Mouse (Mus musculus): ENCODE measurements around the gene Wnk2. TPM values are rescaled to one million over a fixed set of nuclear protein-coding genes. Genes with fewer than 3 reads are reported as not detected.

The Wnk2 gene
- polyA plus RNA-seq, 1 experiment, result not detected

DNA sequence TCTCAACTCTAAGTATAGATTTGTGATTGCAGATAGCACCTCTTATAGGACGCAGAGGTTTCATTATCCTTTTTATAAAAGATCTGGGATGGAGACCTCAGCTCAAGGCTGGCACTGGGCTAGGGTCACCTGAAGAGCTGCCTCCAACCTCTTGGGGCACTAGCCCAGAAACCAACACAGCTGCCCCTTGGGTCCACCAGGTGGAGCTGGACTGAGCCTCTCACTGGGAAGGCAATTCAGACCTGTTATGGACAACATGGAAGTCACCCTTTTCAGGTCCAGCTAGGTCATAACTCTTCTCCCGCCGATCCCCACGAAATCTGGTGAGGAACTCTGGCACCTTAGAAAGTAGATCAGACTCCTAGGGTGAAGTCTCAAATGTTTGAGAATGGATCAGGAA, 89.3 kb downstream of the Wnk2 start:
- TF ChIP-seq GATA1 (IDR thresholded peaks at IDR 0.05; ENCODE audit: low read length), result no peak

DNA sequence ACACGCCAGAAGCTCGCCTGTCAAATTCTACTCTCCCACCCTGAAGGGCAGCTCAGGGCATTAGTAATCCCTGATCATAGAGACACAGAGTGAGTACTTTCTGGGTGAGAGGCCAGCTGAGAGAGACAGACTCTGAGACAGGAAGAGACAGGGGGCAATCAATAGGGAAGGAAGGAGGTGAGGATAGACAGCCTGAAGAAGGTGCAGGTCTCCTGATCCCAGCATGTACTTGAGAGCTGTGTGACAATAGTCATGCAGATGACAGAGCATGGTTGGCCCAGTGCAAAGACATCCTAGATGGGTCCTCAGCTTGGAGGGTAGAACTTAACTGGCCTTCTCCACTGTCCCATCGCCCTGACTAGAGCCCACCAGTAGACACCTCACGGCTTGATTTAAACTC, 91.5 kb downstream of the Wnk2 start:
- no peak for TF ChIP-seq GATA1 (IDR thresholded peaks at IDR 0.05; ENCODE audit: low read length)

DNA sequence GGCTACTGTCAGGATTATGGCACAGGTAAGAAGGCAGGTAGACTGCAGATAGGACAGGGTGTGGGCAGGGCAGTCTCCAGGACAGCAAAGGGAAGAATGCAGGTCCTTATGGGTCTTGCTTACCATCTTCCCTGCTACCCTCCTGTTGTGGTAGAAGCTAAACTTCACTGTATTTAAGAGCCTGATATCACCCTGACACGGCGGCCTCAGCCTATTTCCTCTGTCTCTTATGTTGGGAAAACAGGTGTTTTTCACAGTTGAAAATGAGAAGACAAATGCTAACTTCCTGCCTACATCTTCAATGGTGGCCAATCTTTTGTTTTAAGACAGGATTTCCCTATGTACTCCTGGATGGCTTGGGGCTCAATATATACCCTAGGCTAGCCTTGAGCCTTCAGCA, 94.5 kb downstream of the Wnk2 start:
- TF ChIP-seq GATA1 (IDR thresholded peaks at IDR 0.05; ENCODE audit: low read length), result no peak

DNA sequence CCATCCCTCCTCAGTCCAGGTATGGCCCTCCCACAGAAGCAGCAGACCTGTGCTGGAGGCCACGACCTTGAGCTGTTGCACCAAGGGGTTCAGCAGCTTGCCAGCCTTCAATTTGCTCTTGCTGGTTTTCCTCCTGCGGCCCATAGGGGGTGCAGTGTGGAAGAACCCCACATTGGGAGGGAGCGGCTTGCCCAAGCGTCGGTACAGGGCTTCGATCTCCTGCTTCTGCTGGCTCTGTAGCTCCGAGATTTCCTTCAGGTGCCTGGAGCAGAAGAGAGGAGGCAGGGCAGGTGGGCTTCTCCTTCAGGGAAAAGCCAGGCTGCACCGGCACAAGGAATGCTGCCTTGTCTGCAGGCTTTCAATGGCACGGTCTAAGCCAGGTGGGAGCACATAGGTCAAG, 95.3 kb downstream of the Wnk2 start:
- no peak for TF ChIP-seq GATA1 (IDR thresholded peaks at IDR 0.05; ENCODE audit: low read length)

DNA sequence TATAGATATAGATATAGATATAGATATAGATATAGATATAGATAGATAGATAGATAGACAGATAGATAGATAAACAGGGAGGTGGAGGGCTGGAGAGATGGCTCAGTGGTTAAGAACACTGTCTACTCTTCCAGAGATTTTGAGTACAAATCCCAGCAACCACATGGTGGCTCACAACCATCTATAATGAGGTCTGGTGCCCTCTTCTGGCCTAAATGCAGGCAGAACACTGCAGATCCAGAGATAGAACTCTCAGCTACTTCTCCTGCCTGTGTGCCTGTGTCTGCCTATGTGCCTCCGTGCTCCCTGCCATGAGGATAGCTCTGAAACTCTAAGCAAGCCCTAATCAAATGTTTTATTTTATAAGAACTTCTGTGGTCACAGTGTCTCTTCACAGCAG, 100.4 kb downstream of the Wnk2 start:
- no peak for TF ChIP-seq GATA1 (IDR thresholded peaks at IDR 0.05; ENCODE audit: low read length)

DNA sequence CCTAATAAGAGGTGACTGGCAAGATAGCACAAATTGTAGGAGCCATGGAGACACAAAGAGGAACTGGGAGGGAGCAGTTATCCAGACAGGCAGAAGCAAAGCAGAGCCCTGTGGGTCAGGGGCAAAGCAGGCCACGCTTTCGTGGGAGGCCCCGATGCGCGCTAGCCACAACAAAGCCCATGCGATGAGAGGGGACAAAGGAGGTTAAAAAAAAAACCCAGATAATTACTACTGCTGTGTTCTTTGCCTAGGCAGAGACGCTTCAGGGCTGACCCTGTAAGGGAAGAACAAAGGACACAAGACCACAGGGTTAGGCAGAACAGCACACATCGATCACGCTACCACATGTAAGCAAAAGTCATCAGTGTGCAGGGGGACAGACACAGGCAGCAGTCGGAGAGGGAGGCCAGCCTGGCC, 103.7 kb downstream of the Wnk2 start:
- no peak for TF ChIP-seq GATA1 (IDR thresholded peaks at IDR 0.05; ENCODE audit: low read length)

DNA sequence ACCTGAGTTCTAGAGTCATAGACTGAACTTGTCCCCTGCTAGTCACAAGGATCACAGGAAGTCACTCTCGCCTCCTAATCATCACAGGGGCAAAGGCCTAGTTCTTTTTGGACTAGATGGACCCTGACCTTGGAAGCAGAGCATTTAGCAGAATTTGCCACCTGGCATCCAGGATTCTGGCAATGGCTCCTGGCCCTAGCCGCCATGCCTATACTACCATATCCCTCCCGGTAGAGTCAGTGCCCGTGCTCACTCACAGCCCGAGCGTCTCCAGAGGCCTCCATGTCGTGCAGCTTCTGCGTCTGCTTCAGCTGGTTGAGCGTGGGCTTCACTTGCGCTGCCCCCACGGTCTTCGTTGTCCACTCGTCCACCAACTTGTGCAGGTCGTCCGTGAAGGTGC, 105.4 kb downstream of the Wnk2 start:
- TF ChIP-seq GATA1 (IDR thresholded peaks at IDR 0.05; ENCODE audit: low read length), result no peak

DNA sequence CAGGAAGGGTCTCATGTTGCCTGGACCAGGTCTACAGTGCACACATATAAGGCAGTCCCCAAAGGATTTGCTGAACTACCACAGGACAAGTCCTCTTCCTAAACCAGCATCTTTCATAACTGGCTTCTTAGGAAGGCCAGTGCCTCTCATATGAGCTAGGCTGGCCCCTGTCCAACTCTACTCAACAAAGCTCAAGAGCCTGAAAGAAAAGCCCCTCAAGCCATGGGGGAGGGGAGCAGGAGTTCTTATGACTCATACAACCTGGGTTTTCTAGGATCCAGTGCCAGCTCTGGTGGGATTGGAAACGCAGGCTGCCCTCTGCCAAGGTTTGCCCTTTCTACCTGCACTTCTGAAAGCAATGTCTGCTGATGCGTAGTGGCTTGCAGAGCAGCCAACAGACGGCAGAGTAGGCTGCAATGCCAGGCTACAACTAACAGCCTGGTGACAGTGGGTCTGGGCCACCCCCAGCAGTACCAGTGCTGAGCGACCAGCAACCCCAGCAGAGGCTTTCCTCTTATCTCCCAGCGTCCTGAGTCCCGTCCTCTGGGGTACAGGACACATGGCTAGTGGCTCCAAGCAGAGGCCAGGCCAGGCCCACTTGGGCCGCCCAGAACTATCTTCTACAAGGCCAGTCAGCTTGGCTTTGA, 110.8 kb downstream of the Wnk2 start:
- TF ChIP-seq GATA1 (IDR thresholded peaks at IDR 0.05; ENCODE audit: low read length), result no peak

DNA sequence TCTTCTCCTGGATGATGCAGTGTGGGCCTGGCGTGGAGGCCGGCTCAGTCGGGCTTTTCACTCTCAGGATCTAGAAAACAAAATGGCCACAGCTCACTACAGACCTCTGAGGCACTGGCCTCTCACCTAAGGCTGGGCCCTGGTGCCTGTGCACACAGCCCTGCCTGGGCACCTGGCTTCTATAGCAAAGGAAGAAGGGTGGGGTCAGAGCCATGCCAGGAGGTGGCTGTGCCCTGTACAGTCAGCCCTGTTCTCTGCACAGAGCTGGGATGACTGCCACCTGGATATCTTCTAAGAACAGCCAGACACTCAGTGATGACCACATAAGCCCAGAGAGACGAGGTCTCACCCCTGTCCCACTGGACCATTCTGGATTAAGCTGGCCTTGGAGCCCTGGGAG, 111.4 kb downstream of the Wnk2 start:
- TF ChIP-seq GATA1 (IDR thresholded peaks at IDR 0.05; ENCODE audit: low read length), result no peak

DNA sequence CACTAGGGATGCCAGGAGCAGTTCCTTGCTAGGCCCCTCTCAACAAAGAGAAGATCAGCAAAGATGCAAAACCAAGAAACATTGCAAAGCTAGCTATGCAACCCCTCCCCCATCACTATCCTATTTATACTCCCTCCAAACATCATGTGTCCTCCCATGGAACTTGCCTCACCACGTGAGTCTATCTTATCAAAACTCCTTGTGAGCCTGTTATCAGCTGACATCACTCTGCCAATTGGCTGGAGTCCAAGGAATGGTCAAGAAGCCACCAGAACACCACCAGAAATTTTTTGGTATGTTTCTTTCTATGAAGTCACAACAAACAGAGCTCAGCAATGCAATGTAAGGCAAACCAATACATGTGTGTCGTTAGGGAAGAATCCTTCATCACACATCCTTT, 116.8 kb downstream of the Wnk2 start:
- TF ChIP-seq GATA1 (IDR thresholded peaks at IDR 0.05; ENCODE audit: low read length), result no peak

DNA sequence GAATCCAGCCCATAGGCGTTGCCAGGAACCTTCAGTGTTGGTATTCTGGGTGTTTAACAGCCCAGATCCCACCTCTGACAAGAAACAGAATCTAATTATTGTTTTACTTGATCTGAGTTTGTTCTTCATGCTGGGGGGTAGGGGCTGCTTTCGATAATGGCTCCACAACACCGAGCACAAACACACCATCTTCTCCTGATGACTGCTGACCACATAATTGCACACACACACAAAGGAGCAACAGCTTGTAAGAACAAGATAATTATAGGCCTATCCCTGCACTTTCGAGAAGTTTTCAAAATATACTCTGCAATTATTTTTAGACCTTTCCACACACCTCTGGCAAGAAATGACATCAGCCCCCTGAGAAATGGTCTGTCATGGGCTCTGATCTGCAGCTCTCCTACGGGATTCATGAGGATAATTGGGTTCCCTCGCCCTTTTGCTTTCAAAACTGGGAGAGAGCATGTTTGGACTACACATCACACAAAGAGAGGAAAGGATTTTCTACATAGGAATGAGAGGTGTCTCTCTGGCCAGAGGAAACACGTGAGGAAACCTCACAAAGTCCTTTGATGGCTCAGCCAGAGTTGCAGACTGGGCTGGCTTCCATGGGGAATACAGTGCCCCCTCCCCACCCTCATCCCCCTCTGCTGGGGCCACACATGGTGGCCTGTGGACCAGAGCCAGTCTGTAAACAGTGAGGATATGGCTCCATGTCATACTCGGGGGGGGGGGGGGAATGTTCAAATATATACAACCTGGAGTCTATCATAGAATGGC, 118.9 kb downstream of the Wnk2 start:
- no peak for TF ChIP-seq GATA1 (IDR thresholded peaks at IDR 0.05; ENCODE audit: low read length)

DNA sequence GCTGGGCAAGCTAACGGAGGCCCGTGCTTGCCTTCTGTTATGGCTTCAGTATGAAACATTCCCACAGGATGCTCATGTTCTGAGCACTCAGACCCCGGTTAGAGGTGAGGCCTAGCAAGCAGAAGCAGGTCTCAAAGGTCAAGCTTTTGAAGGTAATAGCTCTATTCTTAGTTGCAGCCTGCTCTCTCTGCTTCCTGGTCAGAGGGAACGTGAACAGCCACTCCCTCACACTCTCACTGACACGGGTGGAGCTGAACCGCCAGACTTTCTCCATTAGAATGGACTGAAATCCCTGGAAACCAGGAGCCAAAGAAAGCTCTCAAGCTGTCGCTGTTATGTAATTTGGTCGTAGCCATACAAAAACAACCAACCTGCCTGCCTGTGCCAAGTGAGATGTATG, 120.8 kb downstream of the Wnk2 start:
- no peak for TF ChIP-seq GATA1 (IDR thresholded peaks at IDR 0.05; ENCODE audit: low read length)

DNA sequence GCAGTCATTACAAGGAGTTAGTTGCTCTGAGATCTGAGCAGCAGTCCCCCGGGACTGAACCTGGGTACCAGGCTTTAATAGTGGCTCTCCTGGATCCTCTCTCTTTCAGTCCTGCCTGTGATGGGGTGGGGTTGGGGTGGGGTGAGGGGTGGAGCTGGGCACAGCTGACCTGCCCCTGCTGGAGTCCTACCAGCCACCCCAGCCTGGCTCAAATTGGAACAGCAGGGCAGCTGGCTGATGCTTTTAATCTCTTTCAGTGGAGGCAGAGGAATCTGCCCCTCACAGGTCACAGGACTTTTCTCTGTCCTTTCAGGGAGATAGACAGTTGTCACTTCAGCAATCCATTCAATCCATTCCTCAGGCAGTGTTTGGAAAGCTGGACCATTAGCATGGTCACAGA, 122.3 kb downstream of the Wnk2 start:
- no peak for TF ChIP-seq GATA1 (IDR thresholded peaks at IDR 0.05; ENCODE audit: low read length)

DNA sequence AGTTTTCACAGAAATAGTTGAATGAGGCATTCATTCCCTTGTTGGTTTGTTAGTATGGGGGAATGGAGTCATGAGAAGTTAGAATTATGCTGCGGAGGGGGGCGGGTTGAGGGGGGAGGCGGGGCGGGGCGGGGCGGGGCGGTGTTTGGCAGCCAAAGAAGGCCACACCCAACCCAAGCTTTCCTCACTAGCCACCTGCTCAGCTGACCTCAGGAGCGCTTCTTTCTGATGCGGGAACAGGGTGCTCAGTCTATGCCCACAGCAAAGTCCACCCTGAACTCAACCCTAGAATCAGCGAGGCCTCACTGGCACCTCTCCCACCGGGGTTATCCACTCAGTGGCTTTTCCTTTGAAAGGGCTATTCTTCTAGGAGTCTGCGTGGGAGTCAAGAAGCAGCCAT, 123.1 kb downstream of the Wnk2 start:
- no peak for TF ChIP-seq GATA1 (IDR thresholded peaks at IDR 0.05; ENCODE audit: low read length)

DNA sequence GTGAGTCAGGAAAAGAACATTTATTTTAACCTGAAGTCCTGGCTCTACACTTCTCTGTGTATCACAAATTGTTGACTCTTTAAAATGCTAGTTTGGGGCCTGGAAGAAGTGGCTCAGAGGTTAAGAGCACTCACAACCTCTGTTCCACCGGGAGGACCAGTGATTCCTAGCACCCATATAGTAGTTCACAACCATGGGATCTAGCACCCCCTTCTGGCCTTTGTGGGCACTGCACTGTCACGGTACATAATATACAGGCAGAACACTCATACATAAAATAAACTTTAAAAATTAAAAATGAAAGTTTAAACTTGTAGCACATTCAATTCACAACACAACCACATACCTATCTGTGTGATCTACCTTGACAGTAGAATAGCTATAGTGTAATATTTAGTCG, 126.1 kb downstream of the Wnk2 start:
- no peak for TF ChIP-seq GATA1 (IDR thresholded peaks at IDR 0.05; ENCODE audit: low read length)

DNA sequence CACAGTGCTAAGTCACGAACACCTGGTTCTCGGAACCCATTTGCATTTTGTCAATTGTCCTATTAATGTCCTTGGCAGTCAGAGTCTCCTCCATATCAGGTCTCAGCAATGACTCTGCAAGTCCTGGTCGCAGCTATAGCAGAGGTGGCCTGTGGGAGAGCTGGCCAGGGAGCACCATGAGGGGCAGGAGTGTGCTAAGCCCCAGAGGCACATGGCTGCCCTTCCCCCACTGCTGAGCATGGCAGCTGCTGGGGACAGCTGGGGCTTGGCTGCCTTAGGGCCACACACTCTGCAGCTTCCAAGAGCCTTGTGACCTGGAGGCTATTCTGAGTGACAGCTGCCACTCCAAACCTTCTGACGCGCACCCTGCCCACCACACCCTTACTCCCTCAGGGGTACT, 127.7 kb downstream of the Wnk2 start:
- no peak for TF ChIP-seq GATA1 (IDR thresholded peaks at IDR 0.05; ENCODE audit: low read length)

DNA sequence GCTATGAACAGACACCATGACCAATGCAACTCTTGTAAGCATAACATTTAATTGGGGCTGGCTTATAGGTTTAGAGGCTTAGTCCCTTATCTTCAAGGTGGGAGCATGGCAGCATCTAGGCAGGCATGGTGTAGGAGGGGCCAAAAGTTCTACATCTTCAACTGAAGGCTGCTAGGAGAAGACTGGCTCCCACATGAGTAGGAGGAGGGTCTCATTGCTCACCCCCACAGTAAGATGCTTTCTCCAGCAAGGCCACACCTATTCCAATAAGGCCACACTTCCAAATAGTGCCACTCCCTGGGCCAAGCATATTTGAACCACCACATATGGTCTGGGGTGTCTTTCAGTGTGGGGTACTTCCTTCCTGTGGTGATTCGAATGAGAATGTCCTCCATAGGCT, 130.4 kb downstream of the Wnk2 start:
- TF ChIP-seq GATA1 (IDR thresholded peaks at IDR 0.05; ENCODE audit: low read length), result no peak

Data from G1E-ER4 (cell line).